Mouse (Mus musculus) T-helper 17 cell (primary cell): ENCODE results near the gene Nudt22.

Experiments
- in situ Hi-C, 2 experiments: fragments of 300-600 bp; cut with MboI, MseI; formaldehyde crosslinking; loops; 1 replicate in 1 of 2; 2 replicates in 1 of 2; pipeline ENCODE4 v1.15.1; 2025; ENCODE audit warnings: high pct_unique_total_duplicates in 2 of 2

Gene Nudt22

DNA sequence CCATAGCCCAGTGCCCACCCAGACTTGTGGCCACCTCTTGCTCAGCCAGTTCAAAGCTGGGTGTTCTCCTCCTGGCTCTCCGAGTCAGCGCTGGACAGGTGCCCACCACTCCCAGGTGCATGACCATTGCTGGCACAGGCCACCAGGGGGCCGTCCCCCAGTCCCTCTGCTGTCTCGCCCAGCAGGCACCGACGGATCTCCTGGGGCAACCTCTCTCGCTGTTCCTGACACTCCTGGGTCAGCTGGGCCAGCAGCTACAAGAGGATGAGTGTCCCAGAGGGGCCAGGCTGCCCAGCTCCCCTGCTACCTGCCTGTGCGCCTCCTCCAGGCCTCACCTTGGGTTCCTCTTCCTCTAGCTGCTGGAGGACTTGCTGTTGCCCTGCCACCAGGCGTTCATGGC, 41.9 kb downstream of the Nudt22 start:
- in situ Hi-C loops: loop anchor here in 1 of 2 experiments (10.0 kb wide), 1 partner anchor 549 kb away; no protein-coding TSS in a partner anchor

DNA sequence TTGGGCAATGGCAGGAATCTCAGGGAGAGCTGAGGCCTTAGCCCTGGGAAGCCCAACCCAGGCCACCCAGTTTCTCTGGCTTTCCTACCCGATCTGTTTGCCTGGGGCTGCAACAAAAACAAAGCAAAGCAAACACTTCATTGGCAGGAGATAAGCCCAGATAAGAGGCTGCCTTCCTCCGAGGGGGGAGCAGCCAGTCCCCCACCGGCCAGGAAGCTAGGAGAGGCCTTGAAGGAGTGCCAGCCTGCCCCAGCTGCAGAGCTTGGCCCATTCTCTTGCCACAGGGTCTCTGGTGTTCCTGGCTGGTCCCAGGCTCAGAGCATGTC, 43.2 kb downstream of the Nudt22 start:
- in situ Hi-C loops: loop anchor here in 1 of 2 experiments (10.0 kb wide), 1 partner anchor 548 kb away; no protein-coding TSS in a partner anchor

DNA sequence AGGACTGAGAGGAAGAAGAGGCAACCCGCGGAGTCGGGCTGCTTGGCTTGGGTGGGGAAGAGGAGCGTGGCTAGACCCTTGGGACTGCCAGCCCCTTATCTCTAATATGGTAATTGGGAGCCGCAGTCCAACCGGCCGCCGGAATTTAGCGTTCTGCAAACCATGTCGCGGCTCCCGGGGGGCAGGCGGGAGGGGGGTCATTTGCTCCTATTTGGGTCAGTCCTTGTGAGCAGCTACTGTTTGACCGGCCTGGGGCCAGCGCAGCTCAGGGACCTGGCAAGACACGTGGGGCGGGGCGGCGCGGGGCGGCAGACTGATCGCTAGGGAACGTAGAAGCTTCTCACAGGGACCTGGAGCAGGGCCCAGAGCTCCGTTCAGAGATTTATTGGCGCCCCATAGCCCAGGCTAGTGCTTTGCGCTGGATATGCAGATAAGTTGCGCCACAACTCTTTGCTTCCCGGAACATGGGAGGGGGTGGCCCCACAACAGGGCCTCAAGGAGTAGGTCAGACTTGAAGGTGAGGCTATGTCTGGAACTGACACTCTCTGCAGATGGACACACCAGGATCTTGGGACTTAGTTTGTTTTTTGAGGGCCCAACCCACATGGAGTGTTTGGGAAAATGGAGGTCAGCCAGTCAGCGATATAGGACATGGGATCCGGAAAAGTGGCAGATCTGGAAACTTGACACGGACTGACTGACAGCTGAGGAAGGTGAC, 43.8 kb downstream of the Nudt22 start:
- in situ Hi-C loops: loop anchor here in 1 of 2 experiments (10.0 kb wide), 1 partner anchor 547 kb away; no protein-coding TSS in a partner anchor

DNA sequence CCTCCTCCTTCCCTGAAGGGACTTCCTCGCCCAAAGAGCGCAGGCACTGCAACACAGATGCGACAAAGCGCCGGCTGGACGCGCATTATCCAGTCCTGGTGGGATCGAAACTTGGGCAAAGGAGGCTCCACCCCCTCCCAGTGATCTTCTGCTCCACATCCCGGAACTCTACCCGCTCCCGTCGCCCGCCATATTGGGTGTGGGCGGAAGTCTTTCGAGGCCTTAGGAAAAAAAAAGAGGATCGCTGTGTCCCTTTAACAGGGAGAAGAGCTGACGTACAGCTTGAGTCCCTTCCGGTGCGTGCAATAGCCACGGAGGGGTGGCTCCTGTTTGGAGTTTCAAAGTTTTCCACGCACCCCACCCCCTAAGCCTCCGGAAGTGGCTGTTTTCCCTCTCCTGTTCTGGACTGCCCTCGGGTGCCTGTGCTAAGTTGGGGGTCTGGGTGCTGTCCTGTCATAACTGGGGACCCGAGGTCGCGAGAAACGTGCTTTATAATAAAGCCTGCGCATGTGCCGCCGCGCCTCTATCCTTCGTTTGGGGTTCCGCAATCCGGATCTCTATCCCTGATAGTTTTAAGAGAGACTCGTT, 44.4 kb downstream of the Nudt22 start:
- in situ Hi-C loops: loop anchor here in 1 of 2 experiments (10.0 kb wide), 1 partner anchor 547 kb away; no protein-coding TSS in a partner anchor

DNA sequence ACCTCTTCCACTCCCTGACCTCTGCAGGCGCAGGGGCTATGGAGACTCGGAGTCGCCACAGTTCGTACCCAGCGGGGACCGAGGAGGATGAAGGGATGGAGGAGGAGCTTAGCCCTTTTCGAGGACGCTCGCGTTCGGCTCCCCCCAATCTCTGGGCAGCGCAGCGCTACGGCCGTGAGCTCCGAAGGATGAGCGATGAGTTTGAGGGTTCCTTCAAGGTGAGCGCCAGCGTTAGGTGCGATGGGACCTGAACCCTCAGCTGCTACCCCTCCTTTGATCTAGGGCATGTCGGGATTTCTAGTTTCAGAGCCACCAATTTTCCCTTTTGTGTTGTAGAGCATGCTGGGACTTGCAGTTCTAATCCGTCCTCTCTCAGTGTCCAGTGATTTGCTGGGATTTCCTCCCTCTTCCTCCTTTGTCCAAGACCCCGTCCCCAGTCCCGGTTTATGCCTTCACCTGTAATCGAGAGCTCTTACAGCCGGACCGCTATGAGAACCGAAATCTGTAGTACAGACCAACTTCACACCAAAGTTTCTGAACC, 45.2 kb downstream of the Nudt22 start:
- in situ Hi-C loops: loop anchor here in 1 of 2 experiments (10.0 kb wide), 1 partner anchor 546 kb away; no protein-coding TSS in a partner anchor

DNA sequence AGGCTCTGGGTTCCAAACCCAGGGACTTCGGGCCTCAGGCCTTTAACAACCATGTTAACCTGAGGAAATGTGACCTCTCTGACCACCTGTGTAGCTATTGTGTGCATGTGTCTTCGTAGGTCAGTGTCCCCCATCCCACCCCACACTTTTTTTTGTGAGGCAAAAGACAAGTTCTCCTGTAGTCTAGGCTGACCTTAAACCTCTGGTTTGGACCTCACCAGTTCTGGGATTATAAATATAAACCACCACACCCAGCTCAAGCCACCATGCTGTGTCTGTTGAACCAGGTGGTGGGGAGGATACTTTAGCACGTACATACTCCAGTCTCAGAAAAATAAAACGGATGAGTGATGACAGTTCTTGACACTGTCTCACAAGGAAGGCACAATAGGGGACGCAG, 46.0 kb downstream of the Nudt22 start:
- in situ Hi-C loops: loop anchor here (5.0 to 10.0 kb wide), 2 partner anchors 263 to 545 kb away; no protein-coding TSS in a partner anchor

DNA sequence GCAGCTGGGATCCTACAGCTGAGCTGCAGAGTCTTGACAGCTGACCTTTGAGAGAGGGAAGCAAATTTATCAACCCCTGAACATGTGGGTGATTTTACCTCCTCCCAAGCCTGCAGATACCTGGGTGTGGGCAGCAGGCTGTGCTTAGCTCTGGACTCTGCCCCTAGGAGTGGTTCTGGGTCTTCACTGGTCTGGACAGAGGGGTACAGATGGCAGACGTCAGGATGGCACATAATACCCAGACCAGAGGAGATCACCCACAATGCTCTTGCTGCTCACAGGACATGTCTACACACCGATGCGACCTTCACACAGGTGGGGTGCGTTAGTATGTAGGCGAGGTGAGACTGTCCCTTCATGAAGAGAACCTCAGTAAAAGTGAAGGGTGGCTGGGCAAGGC, 46.4 kb downstream of the Nudt22 start:
- in situ Hi-C loops: loop anchor here in 1 of 2 experiments (5.0 kb wide), 1 partner anchor 262 kb away; no protein-coding TSS in a partner anchor

DNA sequence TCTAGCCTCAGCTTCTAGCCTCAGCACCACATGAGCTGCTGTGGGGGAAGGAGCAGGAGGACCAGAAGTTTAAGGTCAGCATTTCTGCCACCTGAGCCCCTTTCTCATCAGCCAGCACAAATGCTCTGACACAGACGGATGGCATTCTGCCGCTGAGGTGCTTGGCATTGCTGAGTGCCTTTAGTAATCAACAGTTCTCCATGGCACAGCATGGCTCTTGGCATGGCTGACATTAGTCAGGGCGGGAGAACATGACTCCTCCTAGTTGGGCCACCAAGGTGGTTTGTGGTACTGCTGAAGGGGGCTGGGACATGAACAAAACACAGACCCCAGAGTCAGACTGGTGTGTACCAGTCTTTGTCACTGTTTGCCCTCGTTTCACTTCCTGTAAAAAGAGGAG, 47.7 kb downstream of the Nudt22 start:
- in situ Hi-C loops: loop anchor here in 1 of 2 experiments (5.0 kb wide), 1 partner anchor 261 kb away; no protein-coding TSS in a partner anchor

DNA sequence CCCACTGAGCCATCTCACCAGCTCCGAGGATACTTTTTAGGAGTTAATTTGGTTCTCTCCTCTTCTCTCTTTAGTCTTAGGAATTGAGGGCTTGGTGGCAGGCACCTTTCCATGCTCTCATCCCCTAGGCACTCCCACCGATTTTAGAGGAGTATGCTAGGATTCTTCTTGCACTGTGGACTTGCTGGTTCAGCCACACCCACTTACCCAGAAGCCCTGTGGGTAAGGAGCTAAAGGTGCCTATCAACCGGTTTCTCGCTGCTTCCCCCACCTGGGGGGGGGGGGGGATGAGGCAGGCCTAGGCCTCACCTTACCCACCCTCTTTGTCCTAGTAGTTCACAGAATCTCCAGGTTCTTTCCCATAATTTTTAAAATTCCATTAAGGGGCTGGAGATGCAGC, 48.2 kb downstream of the Nudt22 start:
- in situ Hi-C loops: loop anchor here in 1 of 2 experiments (5.0 kb wide), 1 partner anchor 260 kb away; no protein-coding TSS in a partner anchor

DNA sequence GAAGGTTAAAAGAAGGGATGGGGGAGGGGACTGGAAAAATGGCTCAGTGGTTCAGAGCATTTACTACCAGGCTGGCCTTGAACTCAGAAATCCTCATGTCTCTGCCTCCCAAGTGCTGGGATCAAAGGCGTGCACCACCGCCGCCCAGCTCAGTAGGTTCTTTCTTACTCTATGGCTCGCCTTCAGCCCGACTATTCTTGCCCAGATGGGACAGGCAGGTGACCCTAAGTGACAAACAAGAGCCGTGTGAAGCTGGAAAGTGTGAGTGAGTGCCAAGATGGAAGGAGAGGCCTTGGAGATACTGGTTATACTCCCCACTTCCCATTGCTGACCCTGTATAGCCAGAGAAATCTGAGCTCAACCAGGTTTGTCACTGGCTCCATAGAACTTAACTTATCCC, 52.2 kb downstream of the Nudt22 start:
- in situ Hi-C loops: no loop called here
